Mouse (Mus musculus): ENCODE measurements around the gene Chmp2a. TPM values are rescaled to one million over a fixed set of nuclear protein-coding genes. Genes with fewer than 3 reads are reported as not detected.

Gene Chmp2a
- polyA plus RNA-seq, 1 experiment from 2014 or later: 126 TPM

DNA sequence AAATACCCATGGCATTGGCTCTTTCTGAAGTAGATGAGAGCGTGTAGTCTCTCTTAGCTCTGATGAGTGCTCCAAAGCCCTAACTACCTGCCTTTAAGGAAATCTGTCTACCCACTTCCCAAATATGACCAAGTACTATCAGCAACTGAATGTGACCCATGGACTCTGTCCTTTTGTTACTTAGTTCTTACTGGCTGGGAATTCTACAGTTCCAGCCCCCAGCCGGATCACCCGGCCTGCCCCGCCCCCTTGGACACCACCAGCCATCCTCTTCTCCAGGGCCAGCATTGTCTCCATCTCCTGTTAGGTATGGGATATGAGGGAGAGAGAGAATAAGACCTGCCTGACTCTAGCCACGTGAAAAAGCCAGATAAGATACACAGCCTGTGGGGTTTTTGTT lies 36.6 kb downstream of the Chmp2a start, which contains the start of gene Slc27a5:
Gene Slc27a5 (minus strand): TSS at position 140 of the 400 bp plus-strand sequence.
- Histone ChIP-seq H3K9ac (no peak within 1 kb of the TSS), H3K4me3 (no peak within 1 kb of the TSS), H3K4me2 (no peak within 1 kb of the TSS), H3K4me1 (no peaks in the 10 kb centered on the region), H3K27ac (replicated peaks) (no peak within 1 kb of the TSS), H3K36me3 (no peaks in the 10 kb centered on the region), H3K27me3 (replicated peaks) (no peaks in the 10 kb centered on the region), H3K9me3 (no peaks in the 10 kb centered on the region)
- WGBS: 69% methylated on average over 5 of the region's 5 CpGs
- ATAC-seq (ENCODE audit: extremely low read depth, insufficient number of reproducible peaks, low FRiP score, low TSS enrichment): no peak

DNA sequence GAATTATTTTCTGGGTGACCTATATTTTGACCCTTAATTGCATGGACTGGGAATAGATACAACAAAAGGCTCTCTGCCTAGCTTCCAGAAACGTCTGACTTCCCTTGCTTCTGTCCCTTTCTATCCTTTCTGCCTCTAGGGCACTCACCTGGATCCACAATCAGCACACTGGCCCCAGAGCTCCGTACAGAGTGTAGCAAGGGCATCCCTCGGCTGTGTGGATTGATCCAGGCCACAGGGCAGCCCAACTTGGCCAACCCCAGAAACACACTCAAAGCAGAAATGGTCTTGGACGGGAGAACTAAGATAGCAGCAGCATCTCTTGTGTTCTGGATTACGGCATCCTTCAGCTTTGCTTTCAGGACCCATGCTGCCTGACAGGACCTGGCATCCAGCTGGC lies 37.4 kb downstream of the Chmp2a start:
- H3K9ac ChIP-seq: no peak overlapping the region
- H3K36me3 ChIP-seq: no peaks in the 10 kb centered on the region
- H3K27ac ChIP-seq (replicated peaks): no peak overlapping the region
- no peak overlapping the region for H3K4me3 ChIP-seq
- no peak overlapping the region for H3K4me2 ChIP-seq
- H3K4me1 ChIP-seq: no peaks in the 10 kb centered on the region
- WGBS: 57% methylated on average over 5 of the region's 5 CpGs
- no peaks in the 10 kb centered on the region for H3K9me3 ChIP-seq
- ATAC-seq (ENCODE audit: extremely low read depth, insufficient number of reproducible peaks, low FRiP score, low TSS enrichment): no peak
- no peaks in the 10 kb centered on the region for H3K27me3 ChIP-seq (replicated peaks)

DNA sequence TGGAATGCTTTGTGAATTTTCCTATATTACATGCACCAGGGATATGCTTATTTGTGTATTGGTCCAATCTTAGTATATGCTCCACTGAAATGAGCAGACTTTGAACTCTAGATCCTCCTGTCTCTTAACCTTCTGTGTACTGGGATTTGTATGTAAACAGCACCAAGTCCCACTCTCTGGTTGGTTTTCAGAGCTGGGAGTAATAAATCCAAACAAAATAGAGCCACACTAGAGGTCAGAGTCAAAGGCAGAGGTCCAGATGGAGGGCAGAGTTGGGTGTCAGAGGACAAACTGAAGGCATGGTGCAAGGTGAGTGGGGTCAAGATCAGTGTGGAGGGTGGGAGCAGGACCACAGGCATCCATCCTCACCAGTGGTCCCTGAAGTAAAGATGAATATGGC lies 38.7 kb downstream of the Chmp2a start:
- H3K9ac ChIP-seq: no peak overlapping the region
- H3K27ac ChIP-seq (replicated peaks): no peak overlapping the region
- H3K4me3 ChIP-seq: no peak overlapping the region
- no peaks in the 10 kb centered on the region for H3K36me3 ChIP-seq
- H3K4me2 ChIP-seq: no peak overlapping the region
- H3K4me1 ChIP-seq: no peaks in the 10 kb centered on the region
- H3K9me3 ChIP-seq: no peaks in the 10 kb centered on the region
- no peak for ATAC-seq (ENCODE audit: extremely low read depth, insufficient number of reproducible peaks, low FRiP score, low TSS enrichment)
- no peaks in the 10 kb centered on the region; the same call in 1 of the 2 replicates for H3K27me3 ChIP-seq (replicated peaks)

DNA sequence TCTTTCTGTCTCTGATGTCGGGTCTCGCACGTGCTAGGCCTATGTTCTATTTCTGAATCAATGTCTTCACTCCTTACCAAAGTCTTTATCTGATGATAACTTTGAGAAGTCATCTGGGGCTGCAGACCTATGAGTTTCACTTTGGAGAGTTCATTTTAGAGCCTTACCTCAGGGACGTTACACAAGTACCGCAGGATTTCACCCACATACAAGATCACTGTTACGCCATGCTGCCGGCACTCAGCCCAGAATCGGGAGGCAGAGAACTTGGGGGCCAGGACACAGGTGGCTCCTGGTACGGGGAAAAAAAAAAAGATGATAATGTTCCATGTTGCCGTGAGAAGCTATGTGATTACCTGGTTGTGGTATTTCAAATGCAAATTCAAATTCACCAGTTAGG lies 41.5 kb downstream of the Chmp2a start:
- Histone ChIP-seq H3K4me3 (no peak overlapping the region), H3K27me3 (replicated peaks) (no peaks in the 10 kb centered on the region; the same call in 1 of the 2 replicates), H3K4me2 (no peak overlapping the region), H3K27ac (replicated peaks) (no peak overlapping the region), H3K4me1 (no peaks in the 10 kb centered on the region), H3K36me3 (no peaks in the 10 kb centered on the region), H3K9ac (no peak overlapping the region), H3K9me3 (no peaks in the 10 kb centered on the region)
- ATAC-seq (ENCODE audit: extremely low read depth, insufficient number of reproducible peaks, low FRiP score, low TSS enrichment): no peak
- WGBS: 78% methylated on average over 10 of the region's 10 CpGs

DNA sequence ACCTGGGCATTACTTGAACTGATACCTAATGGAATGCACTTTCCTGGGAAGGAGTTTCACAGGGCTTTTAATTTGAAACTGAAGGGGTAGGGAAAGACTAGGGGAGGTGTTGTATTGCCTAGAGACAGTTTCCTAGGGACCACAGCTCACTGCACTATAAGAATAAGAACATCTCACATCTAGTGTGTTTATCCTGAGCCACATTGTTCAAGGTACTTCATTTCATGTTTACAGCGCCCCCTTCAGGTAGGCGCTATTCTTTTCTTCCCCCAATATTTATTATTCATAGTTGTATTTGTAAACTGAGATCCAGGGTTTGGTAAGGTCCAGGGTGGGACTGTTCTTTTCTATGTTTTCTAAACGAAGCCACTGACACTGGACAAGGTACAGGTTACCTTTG lies 42.4 kb downstream of the Chmp2a start:
- no peak for ATAC-seq (ENCODE audit: extremely low read depth, insufficient number of reproducible peaks, low FRiP score, low TSS enrichment)
- Histone ChIP-seq H3K36me3 (no peaks in the 10 kb centered on the region), H3K27me3 (replicated peaks) (no peaks in the 10 kb centered on the region; the same call in 1 of the 2 replicates), H3K4me3 (no peak overlapping the region), H3K9ac (no peak overlapping the region), H3K9me3 (no peaks in the 10 kb centered on the region), H3K4me1 (no peaks in the 10 kb centered on the region), H3K4me2 (no peak overlapping the region), H3K27ac (replicated peaks) (no peak overlapping the region)
- 6% methylated on average over 3 of the region's 3 CpGs for WGBS

DNA sequence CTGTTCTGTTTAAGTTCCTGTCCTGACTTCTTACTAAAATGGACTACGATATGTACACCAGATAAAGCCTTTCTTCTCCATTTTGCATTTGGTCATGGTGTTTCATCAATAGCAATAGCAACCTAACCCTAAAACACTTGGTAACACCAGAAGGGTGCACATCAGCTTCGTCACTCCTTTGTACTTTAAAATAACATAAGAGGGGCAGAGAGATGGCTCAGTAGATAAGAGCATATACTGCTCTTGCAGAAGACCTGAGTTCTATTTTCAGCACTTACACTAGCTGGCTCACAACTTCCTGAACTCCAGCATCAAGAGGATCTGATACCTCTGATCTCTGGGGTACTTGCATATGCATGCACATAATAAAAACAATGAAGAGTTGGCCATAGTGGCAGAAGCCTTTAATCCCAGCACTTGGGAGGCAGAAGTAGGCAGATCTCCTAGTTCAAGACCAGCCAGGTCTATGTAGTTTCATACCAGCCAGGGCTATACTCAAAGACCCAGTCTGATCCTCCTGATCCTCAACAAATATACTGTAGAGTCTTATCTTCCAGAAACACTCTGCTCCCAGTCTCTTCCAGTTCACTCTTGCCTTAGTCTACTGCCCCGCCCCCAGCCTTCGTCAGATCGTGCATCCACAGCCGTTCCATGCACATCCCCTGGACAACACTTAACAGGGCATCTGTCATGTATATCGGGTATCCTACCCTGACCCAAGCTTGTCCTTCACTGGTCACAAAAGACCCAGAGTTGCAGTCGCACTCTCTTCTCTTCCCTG lies 47.0 kb downstream of the Chmp2a start:
- Histone ChIP-seq H3K4me3 (no peak overlapping the region), H3K9ac (no peak overlapping the region), H3K9me3 (no peaks in the 10 kb centered on the region), H3K36me3 (0 out of 2 replicates have a peak, but pooled peaks cover 2% of the 10 kb centered on the region), H3K27me3 (replicated peaks) (no peaks in the 10 kb centered on the region; the same call in 1 of the 2 replicates), H3K4me2 (no peak overlapping the region), H3K27ac (replicated peaks) (no peak overlapping the region), H3K4me1 (no peaks in the 10 kb centered on the region)
- 69% methylated on average over 8 of the region's 8 CpGs for WGBS
- ATAC-seq (ENCODE audit: extremely low read depth, insufficient number of reproducible peaks, low FRiP score, low TSS enrichment): no peak

DNA sequence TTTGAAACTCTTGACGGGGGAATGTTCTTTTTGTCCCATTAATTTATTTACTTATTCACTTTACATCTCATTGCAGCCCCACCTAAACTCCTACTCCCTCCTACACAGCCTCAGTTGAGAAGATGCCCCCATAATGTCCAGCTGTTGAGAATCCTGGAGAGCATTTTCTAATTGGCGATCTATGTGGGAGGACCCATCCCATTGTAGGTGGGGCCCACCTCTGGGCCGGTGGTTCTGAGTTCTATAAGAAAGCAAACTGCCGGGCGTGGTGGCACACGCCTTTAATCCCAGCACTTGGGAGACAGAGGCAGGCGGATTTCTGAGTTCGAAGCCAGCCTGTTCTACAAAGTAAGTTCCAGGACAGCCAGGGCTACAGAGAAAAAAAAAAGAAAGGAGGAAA lies 47.7 kb downstream of the Chmp2a start:
- H3K9ac ChIP-seq: no peak overlapping the region
- H3K27me3 ChIP-seq (replicated peaks): no peaks in the 10 kb centered on the region; the same call in 1 of the 2 replicates
- H3K9me3 ChIP-seq: no peaks in the 10 kb centered on the region
- 81% methylated on average over 8 of the region's 8 CpGs for WGBS
- ATAC-seq (ENCODE audit: extremely low read depth, insufficient number of reproducible peaks, low FRiP score, low TSS enrichment): no peak
- 0 out of 2 replicates have a peak, but pooled peaks cover 9% of the 10 kb centered on the region for H3K36me3 ChIP-seq
- H3K4me2 ChIP-seq: no peak overlapping the region
- no peak overlapping the region for H3K4me3 ChIP-seq
- no peaks in the 10 kb centered on the region for H3K4me1 ChIP-seq
- H3K27ac ChIP-seq (replicated peaks): no peak overlapping the region

DNA sequence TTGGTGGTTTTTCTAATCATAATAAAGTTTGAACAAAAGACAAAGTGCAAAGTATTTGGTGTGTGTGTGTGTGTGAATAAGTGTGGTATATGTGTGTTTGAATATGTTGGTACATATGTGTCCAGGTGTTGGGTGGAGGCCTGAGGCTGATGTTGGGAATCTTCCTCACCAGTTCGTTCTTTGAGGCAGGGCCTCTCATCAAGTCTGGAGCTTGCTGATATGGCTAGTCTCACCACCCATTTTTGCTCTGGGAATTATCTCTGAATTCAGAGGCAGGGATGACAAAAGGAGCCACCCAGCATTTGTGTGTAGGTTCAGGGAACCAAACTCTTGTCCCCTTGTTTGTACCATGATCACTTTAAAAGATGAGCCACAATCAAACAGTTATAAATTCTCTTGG lies 48.9 kb downstream of the Chmp2a start:
- Histone ChIP-seq H3K36me3 (0 out of 2 replicates have a peak, but pooled peaks cover 13% of the 10 kb centered on the region), H3K9ac (no peak overlapping the region), H3K4me3 (no peak overlapping the region), H3K4me1 (no peaks in the 10 kb centered on the region), H3K9me3 (no peaks in the 10 kb centered on the region), H3K27ac (replicated peaks) (no peak overlapping the region), H3K27me3 (replicated peaks) (no peaks in the 10 kb centered on the region), H3K4me2 (no peak overlapping the region)
- WGBS: 45% methylated on average over 1 of the region's 1 CpGs
- no peak for ATAC-seq (ENCODE audit: extremely low read depth, insufficient number of reproducible peaks, low FRiP score, low TSS enrichment)

Other genes with a start within 250 kb of the Chmp2a start
- gene Zscan18, start 231.2 kb downstream of the Chmp2a start, polyA plus RNA-seq (2015; fragmentation: Nextera tagmentation; extraction: Ambion mirVana): 6.5 and 8.2 TPM in 2 replicates
- gene Zfp329, start 215.9 kb downstream of the Chmp2a start, polyA plus RNA-seq (2015; fragmentation: Nextera tagmentation; extraction: Ambion mirVana): 10.2 and 11.6 TPM in 2 replicates
- 19.0 and 21.0 TPM in 2 replicates for gene Zfp110, start 200.0 kb downstream of the Chmp2a start, polyA plus RNA-seq (2015; fragmentation: Nextera tagmentation; extraction: Ambion mirVana)
- 2.3 and 3.2 TPM in 2 replicates for gene Zfp128, start 153.6 kb downstream of the Chmp2a start, polyA plus RNA-seq (2015; fragmentation: Nextera tagmentation; extraction: Ambion mirVana)
- 10.4 and 11.1 TPM in 2 replicates for gene Zscan22, start 137.0 kb downstream of the Chmp2a start, polyA plus RNA-seq (2015; fragmentation: Nextera tagmentation; extraction: Ambion mirVana)
- gene Rps5, start 112.5 kb downstream of the Chmp2a start, polyA plus RNA-seq (2015; fragmentation: Nextera tagmentation; extraction: Ambion mirVana): 564 and 647 TPM in 2 replicates
- 0.63 and 0.70 TPM in 2 replicates for gene Rnf225, start 107.4 kb downstream of the Chmp2a start, polyA plus RNA-seq (2015; fragmentation: Nextera tagmentation; extraction: Ambion mirVana)
- 5.9 and 6.0 TPM in 2 replicates for gene Zfp324, start 69.0 kb downstream of the Chmp2a start, polyA plus RNA-seq (2015; fragmentation: Nextera tagmentation; extraction: Ambion mirVana)
- gene Zfp446, start 57.0 kb downstream of the Chmp2a start, polyA plus RNA-seq (2015; fragmentation: Nextera tagmentation; extraction: Ambion mirVana): 5.4 and 6.1 TPM in 2 replicates
- 0.11 and 0.14 TPM in 2 replicates for gene Slc27a5, start 36.6 kb downstream of the Chmp2a start, polyA plus RNA-seq (2015; fragmentation: Nextera tagmentation; extraction: Ambion mirVana)
- 155 and 165 TPM in 2 replicates for gene Trim28, start 35.7 kb downstream of the Chmp2a start, polyA plus RNA-seq (2015; fragmentation: Nextera tagmentation; extraction: Ambion mirVana)
- 15.1 and 16.9 TPM in 2 replicates for gene Zbtb45, start 24.8 kb downstream of the Chmp2a start, polyA plus RNA-seq (2015; fragmentation: Nextera tagmentation; extraction: Ambion mirVana)
- 82.3 and 93.6 TPM in 2 replicates for gene Ube2m, start 3.5 kb upstream of the Chmp2a start, polyA plus RNA-seq (2015; fragmentation: Nextera tagmentation; extraction: Ambion mirVana)
- 1.7 and 1.9 TPM in 2 replicates for gene Mzf1, start 20.0 kb upstream of the Chmp2a start, polyA plus RNA-seq (2015; fragmentation: Nextera tagmentation; extraction: Ambion mirVana)
- not detected in 2 replicates for gene Vmn1r85, start 60.4 kb upstream of the Chmp2a start, polyA plus RNA-seq (2015; fragmentation: Nextera tagmentation; extraction: Ambion mirVana)
- not detected in 2 replicates for gene Vmn1r86, start 85.1 kb upstream of the Chmp2a start, polyA plus RNA-seq (2015; fragmentation: Nextera tagmentation; extraction: Ambion mirVana)
- not detected in 2 replicates for gene Vmn1r87, start 105.3 kb upstream of the Chmp2a start, polyA plus RNA-seq (2015; fragmentation: Nextera tagmentation; extraction: Ambion mirVana)
- not detected in 2 replicates for gene Vmn1r88, start 124.8 kb upstream of the Chmp2a start, polyA plus RNA-seq (2015; fragmentation: Nextera tagmentation; extraction: Ambion mirVana)
- not detected in 2 replicates for gene Vmn1r89, start 178.2 kb upstream of the Chmp2a start, polyA plus RNA-seq (2015; fragmentation: Nextera tagmentation; extraction: Ambion mirVana)
- 62.2 and 67.7 TPM in 2 replicates for gene Lig1, start 242.5 kb upstream of the Chmp2a start, polyA plus RNA-seq (2015; fragmentation: Nextera tagmentation; extraction: Ambion mirVana)
- gene Zswim9, start 243.9 kb upstream of the Chmp2a start, polyA plus RNA-seq (2015; fragmentation: Nextera tagmentation; extraction: Ambion mirVana): 5.9 and 7.1 TPM in 2 replicates

All from heart, embryonic 13.5 days (tissue).